15 mouse cellular contexts compared by ENCODE assay signal in the genomic region with DNA sequence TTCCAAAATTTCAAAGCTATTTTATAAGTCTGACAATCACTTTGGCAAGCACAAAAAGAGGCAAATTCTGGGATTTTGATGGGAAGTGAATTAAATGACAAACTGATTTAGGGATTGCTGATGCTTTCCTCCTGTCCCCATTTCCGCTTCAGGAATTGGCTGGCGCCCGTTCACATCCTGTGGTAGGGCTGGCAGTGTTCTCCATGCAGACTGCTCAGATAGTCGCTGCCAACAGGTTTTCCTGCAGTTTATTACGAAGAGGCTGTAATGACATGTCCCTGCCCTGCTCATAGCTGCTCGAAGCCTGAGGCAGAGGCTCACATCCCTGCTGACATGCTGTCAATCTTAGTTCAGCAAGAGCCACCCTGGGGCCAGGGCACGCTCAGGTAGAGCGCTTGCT.
DNase-seq lines count a peak whose midpoint lies in the region; ATAC-seq lines count a peak whose summit lies in the region.
"Had no signal": no experiment of that assay in that cellular context is flagged by ENCODE, and none has a peak within 500 bp of the region (broad histone marks: within the 10 kb centered on the region; RNA-seq: fewer than 3 reads in every experiment).

No protein-coding gene starts in this region.

- intact Hi-C loops in heart, postnatal 25 days (cut with DNase I), result no loop called here

- no peaks in the 10 kb centered on the region for H3K27me3 ChIP-seq in forebrain, embryonic 14.5 days (replicated peaks; ENCODE audit: control insufficient read depth, insufficient read depth, low read length)
- H3K27me3 ChIP-seq in forebrain, embryonic 15.5 days, result 0 out of 2 replicates have a peak, but pooled peaks cover 3% of the 10 kb centered on the region
- no peaks in the 10 kb centered on the region for H3K27me3 ChIP-seq in midbrain, embryonic 11.5 days (ENCODE audit: control insufficient read depth, insufficient read depth, low read length)
- no peaks in the 10 kb centered on the region for H3K27me3 ChIP-seq in midbrain, embryonic 10.5 days (ENCODE audit: low read depth, poor library complexity, severe bottlenecking)
- H3K27me3 ChIP-seq: intestine, embryonic 15.5 days; megakaryocyte, embryonic 14.5 days; neural tube, embryonic 12.5 days had no signal

- H3K4me2 ChIP-seq in forebrain, embryonic 14.5 days (ENCODE audit: low read length), result no peak overlapping the region
- no peak overlapping the region for H3K4me2 ChIP-seq in forebrain, embryonic 15.5 days (replicated peaks)
- H3K4me2 ChIP-seq in midbrain, embryonic 11.5 days, result no peak overlapping the region
- H3K4me2 ChIP-seq: intestine, embryonic 15.5 days; neural tube, embryonic 12.5 days had no signal

- no peaks in the 10 kb centered on the region for H3K36me3 ChIP-seq in forebrain, embryonic 14.5 days (ENCODE audit: control insufficient read depth, insufficient read depth, low read length)
- no peaks in the 10 kb centered on the region for H3K36me3 ChIP-seq in forebrain, embryonic 15.5 days
- no peaks in the 10 kb centered on the region for H3K36me3 ChIP-seq in midbrain, embryonic 11.5 days (ENCODE audit: control insufficient read depth, insufficient read depth, low read length)
- H3K36me3 ChIP-seq in midbrain, embryonic 10.5 days, result peaks cover 5% of the 10 kb centered on the region; the same call in 1 of the 2 replicates
- H3K36me3 ChIP-seq: intestine, embryonic 15.5 days had no signal

- no peak overlapping the region for H3K4me3 ChIP-seq in forebrain, embryonic 14.5 days (ENCODE audit: low read depth, low read length)
- H3K4me3 ChIP-seq in forebrain, embryonic 15.5 days, result no peak overlapping the region
- no peak overlapping the region for H3K4me3 ChIP-seq in midbrain, embryonic 11.5 days (ENCODE audit: low read depth, low read length)
- H3K4me3 ChIP-seq in midbrain, embryonic 10.5 days, result no peak overlapping the region
- H3K4me3 ChIP-seq: intestine, embryonic 15.5 days; megakaryocyte, embryonic 14.5 days; neural tube, embryonic 12.5 days had no signal

- H3K4me1 ChIP-seq in forebrain, embryonic 14.5 days (ENCODE audit: control insufficient read depth, insufficient read depth, low read length), result no peaks in the 10 kb centered on the region
- H3K4me1 ChIP-seq in forebrain, embryonic 15.5 days, result 0 out of 2 replicates have a peak, but pooled peaks cover 4% of the 10 kb centered on the region
- no peaks in the 10 kb centered on the region for H3K4me1 ChIP-seq in midbrain, embryonic 11.5 days (ENCODE audit: control insufficient read depth, insufficient read depth, low read length)
- no peaks in the 10 kb centered on the region for H3K4me1 ChIP-seq in midbrain, embryonic 10.5 days
- H3K4me1 ChIP-seq: intestine, embryonic 15.5 days; megakaryocyte, embryonic 14.5 days; neural tube, embryonic 12.5 days had no signal

- WGBS in forebrain, embryonic 14.5 days, result 81% methylated on average over 8 of the region's 8 CpGs
- WGBS in forebrain, embryonic 15.5 days, result 75% methylated on average over 8 of the region's 8 CpGs
- 93% methylated on average over 8 of the region's 8 CpGs for WGBS in midbrain, embryonic 11.5 days
- WGBS in midbrain, embryonic 10.5 days, result 90% methylated on average over 8 of the region's 8 CpGs

- H3K9ac ChIP-seq in forebrain, embryonic 14.5 days (ENCODE audit: low read length), result no peak overlapping the region
- H3K9ac ChIP-seq in forebrain, embryonic 15.5 days (replicated peaks), result no peak overlapping the region
- H3K9ac ChIP-seq in midbrain, embryonic 11.5 days (ENCODE audit: low read length), result no peak overlapping the region
- H3K9ac ChIP-seq: intestine, embryonic 15.5 days; liver, postnatal 0 days; neural tube, embryonic 12.5 days had no signal

- H3K9me3 ChIP-seq in forebrain, embryonic 14.5 days (replicated peaks; ENCODE audit: control insufficient read depth, low read length), result no peaks in the 10 kb centered on the region
- H3K9me3 ChIP-seq in forebrain, embryonic 15.5 days, result no peaks in the 10 kb centered on the region
- H3K9me3 ChIP-seq in midbrain, embryonic 11.5 days (ENCODE audit: control insufficient read depth, low read length), result no peaks in the 10 kb centered on the region; the same call in 1 of the 2 replicates
- peaks cover 6% of the 10 kb centered on the region; the same call in 1 of the 2 replicates for H3K9me3 ChIP-seq in midbrain, embryonic 10.5 days (replicated peaks)
- H3K9me3 ChIP-seq: intestine, embryonic 15.5 days had no signal

- no peak for ATAC-seq in forebrain, embryonic 14.5 days
- ATAC-seq in forebrain, embryonic 15.5 days (replicated peaks), result no peak
- ATAC-seq in midbrain, embryonic 11.5 days (ENCODE audit: low FRiP score), result no peak
- ATAC-seq: intestine, embryonic 15.5 days; liver, postnatal 0 days had no signal

- peak; percentile 23 for DNase-seq in forebrain, embryonic 14.5 days (ENCODE audit: low spot score)
- peak; percentile 23 for DNase-seq in midbrain, embryonic 11.5 days (ENCODE audit: low spot score, missing footprints)
- no peak for DNase-seq in midbrain, embryonic 10.5 days (ENCODE audit: low spot score)
- DNase-seq in cerebellum, adult 9-11 months, result peak; percentile 79
- DNase-seq in layer of hippocampus, adult 9-10 months (ENCODE audit: low spot score), result peak; percentile 16
- DNase-seq in heart, postnatal 25 days (ENCODE audit: low spot score), result no peak
- no peak for DNase-seq in embryo, embryonic 11 days
- DNase-seq: heart, adult 11 months; heart, postnatal 36 days; liver, postnatal 0 days; thymus, postnatal 4 days had no signal

- H3K27ac ChIP-seq in forebrain, embryonic 14.5 days (ENCODE audit: low read depth, low read length), result no peak overlapping the region
- no peak overlapping the region for H3K27ac ChIP-seq in forebrain, embryonic 15.5 days (replicated peaks)
- no peak overlapping the region for H3K27ac ChIP-seq in midbrain, embryonic 11.5 days (ENCODE audit: low read depth, low read length)
- no peak overlapping the region for H3K27ac ChIP-seq in midbrain, embryonic 10.5 days (replicated peaks)
- H3K27ac ChIP-seq: intestine, embryonic 15.5 days; neural tube, embryonic 12.5 days had no signal

Comparison
In these comparisons a context has a peak if more than half of its experiments do, and no peak if none do; other contexts are left out.
1. DNase-seq: peak in forebrain, embryonic 14.5 days (single experiment), midbrain, embryonic 11.5 days (single experiment), cerebellum, adult 9-11 months (single experiment) and layer of hippocampus, adult 9-10 months (single experiment); none in midbrain, embryonic 10.5 days (single experiment), heart, postnatal 25 days (single experiment) and embryo, embryonic 11 days (single experiment).